Mouse (Mus musculus) midbrain, embryonic 16.5 days (tissue): ENCODE measurements at regions not wholly inside any gene's neighbourhood (a gene's known extent, or its start where the extent isn't known, plus 50 kb on each side); places are given as distances from the start of the nearest gene placed in this dataset.

Experiments used
- ATAC-seq: fragments of 200-750 bp; cut with Nextera tagmentation; 2 replicates; pipeline ENCODE4 v1.8.0; 2017; ENCODE audit warnings: moderate TSS enrichment
- H3K27ac ChIP-seq: fragments of 300-500 bp; sonication (generic); 2 replicates; pipeline ENCODE4 v1.5.1; 2014; ENCODE audit warnings: mild to moderate bottlenecking, low read length, mixed read lengths
- H3K27me3 ChIP-seq: fragments of 300-500 bp; sonication (generic); 2 replicates; pipeline ENCODE4 v1.6.1; 2014; ENCODE audit warnings: low read depth, low read length, mixed read lengths; ENCODE audit not compliant: control insufficient read depth, insufficient read depth
- H3K36me3 ChIP-seq: fragments of 300-500 bp; sonication (generic); 2 replicates; pipeline ENCODE4 v1.6.1; 2014; ENCODE audit warnings: mild to moderate bottlenecking, low read length, moderate library complexity, mixed read lengths; ENCODE audit not compliant: control insufficient read depth, insufficient read depth
- H3K4me1 ChIP-seq: fragments of 300-500 bp; sonication (generic); 2 replicates; pipeline ENCODE4 v1.6.1; 2014; ENCODE audit warnings: mild to moderate bottlenecking, low read length, mixed read lengths; ENCODE audit not compliant: control insufficient read depth, insufficient read depth
- H3K4me2 ChIP-seq: fragments of 300-500 bp; sonication (generic); 2 replicates; pipeline ENCODE4 v1.6.1; 2014; ENCODE audit warnings: mild to moderate bottlenecking, low read length, mixed read lengths
- H3K4me3 ChIP-seq: fragments of 300-500 bp; sonication (generic); 2 replicates; pipeline ENCODE4 v1.5.1; 2014; ENCODE audit warnings: low read depth, mild to moderate bottlenecking, low read length, moderate library complexity, mixed read lengths
- H3K9ac ChIP-seq: fragments of 300-500 bp; sonication (generic); 2 replicates; pipeline ENCODE4 v1.6.1; 2014; ENCODE audit warnings: low read depth, low read length, mixed read lengths
- H3K9me3 ChIP-seq: fragments of 300-500 bp; sonication (generic); replicated peaks from 2 replicates; pipeline ENCODE4 v1.6.1; 2014; ENCODE audit warnings: mild to moderate bottlenecking, low read length, mixed read lengths; ENCODE audit not compliant: control insufficient read depth, poor library complexity, severe bottlenecking
- WGBS: fragments of 180-500 bp; shearing (Covaris S2); extraction: QIAGEN DNeasy Blood & Tissue Kit; methylation state at CpG from one replicate; pipeline ENCODE4 v1.1.7; 2014; 5-methylcytosine and 5-hydroxymethylcytosine counted together

DNA sequence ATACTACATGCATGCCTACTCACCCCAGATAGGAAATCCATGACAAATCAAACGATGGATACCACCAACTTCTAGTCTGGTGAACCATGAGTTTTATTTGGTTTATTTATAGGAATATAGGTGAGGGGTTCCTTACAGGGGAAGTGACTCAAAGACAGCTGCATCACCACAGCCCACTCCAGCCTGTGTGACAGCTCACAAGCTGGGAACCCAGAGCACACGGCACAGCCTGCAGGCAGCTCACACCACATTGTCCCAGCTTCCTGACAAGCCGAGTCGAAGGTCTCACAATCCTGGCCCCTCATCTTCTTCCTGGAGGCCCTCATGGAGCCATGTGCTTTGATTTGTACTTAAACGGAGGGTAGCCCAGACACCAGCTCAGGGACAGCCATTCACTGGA lies 214.7 kb downstream of the Cog6 start:
- Histone ChIP-seq H3K9me3 (no peaks in the 10 kb centered on the region), H3K4me1 (no peaks in the 10 kb centered on the region), H3K27ac (no peak overlapping the region), H3K36me3 (no peaks in the 10 kb centered on the region), H3K4me2 (no peak overlapping the region), H3K27me3 (no peaks in the 10 kb centered on the region), H3K4me3 (no peak overlapping the region), H3K9ac (no peak overlapping the region)
- 85% methylated on average over 5 of the region's 5 CpGs for whole genome bisulfite sequencing
- no peak for ATAC-seq

DNA sequence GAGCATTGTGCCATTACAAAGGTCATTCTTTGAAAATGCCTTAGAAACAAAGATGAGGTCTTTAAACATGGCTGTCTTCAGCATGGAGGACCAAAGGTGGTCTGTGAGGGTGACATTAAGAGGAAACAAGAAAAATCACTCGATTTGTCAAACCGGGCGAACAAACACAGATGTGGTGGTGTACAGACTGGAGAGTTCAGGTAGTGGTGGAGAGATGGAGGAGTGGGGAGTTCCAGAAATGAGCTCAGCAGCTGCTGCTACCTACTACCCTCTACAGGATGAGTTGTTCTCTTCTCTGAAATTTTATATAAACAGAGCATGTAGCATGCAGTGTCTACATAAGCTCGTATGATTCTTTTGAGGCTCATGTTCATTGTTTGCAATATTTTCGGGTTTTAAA lies 215.6 kb downstream of the Cog6 start:
- Histone ChIP-seq H3K4me3 (no peak overlapping the region), H3K4me2 (no peak overlapping the region), H3K27me3 (no peaks in the 10 kb centered on the region), H3K36me3 (no peaks in the 10 kb centered on the region), H3K9ac (no peak overlapping the region), H3K9me3 (no peaks in the 10 kb centered on the region), H3K27ac (no peak overlapping the region), H3K4me1 (no peaks in the 10 kb centered on the region)
- 88% methylated on average over 5 of the region's 5 CpGs for WGBS
- ATAC-seq, result no peak

GRCm38 (mm10) chr3:52800673-52801072 lies 216.4 kb downstream of the Cog6 start:
- Histone ChIP-seq H3K4me1 (no peaks in the 10 kb centered on the region), H3K4me3 (no peak overlapping the region), H3K4me2 (no peak overlapping the region), H3K27me3 (no peaks in the 10 kb centered on the region), H3K9ac (no peak overlapping the region), H3K27ac (no peak overlapping the region), H3K9me3 (no peaks in the 10 kb centered on the region), H3K36me3 (no peaks in the 10 kb centered on the region)
- ATAC-seq, result no peak
- WGBS, result 83% methylated on average over 3 of the region's 3 CpGs

DNA sequence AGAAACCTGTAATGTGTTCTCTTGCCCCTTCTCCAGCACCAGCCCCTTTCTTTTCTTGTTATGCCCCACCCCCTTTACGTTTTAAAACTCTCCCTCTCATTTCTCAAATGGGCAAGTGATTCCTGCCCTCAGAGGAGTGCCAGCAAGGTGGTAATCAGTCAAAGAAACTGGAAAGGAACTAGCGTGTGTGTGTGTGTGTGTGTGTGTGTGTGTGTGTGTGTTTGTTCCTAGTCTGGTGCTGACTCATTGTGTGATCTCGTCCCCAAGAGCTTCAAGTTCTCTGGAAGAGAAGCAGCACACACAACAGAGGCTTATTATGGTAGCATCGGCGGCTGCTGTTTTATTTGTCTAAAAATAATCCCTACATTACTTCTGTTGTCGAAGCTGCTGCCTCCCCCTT lies 219.2 kb downstream of the Cog6 start:
- 42% methylated on average over 6 of the region's 6 CpGs for WGBS
- Histone ChIP-seq H3K4me3 (no peak overlapping the region), H3K9ac (no peak overlapping the region), H3K9me3 (no peaks in the 10 kb centered on the region), H3K4me1 (no peaks in the 10 kb centered on the region), H3K36me3 (no peaks in the 10 kb centered on the region), H3K27ac (no peak overlapping the region), H3K27me3 (no peaks in the 10 kb centered on the region), H3K4me2 (no peak overlapping the region)
- ATAC-seq, result no peak

DNA sequence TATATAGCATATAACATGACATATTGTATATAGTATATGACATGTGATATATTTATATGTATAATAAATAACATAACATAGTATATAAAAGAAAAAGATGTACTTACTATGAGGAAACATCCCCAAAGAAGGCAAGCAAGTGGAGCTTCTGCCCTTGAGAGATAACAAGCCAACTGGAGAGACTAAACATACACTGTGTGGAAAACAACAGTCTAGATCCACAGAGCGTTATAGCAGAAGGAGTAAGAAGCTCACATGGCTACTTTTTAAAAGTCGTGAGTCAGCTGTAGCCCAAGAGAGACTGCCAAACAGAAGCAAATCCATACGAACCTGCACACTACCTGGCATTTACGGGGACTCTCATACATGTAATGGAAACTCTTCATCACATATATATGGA lies 219.9 kb downstream of the Cog6 start:
- Histone ChIP-seq H3K9me3 (no peaks in the 10 kb centered on the region), H3K9ac (no peak overlapping the region), H3K27ac (no peak overlapping the region), H3K36me3 (no peaks in the 10 kb centered on the region), H3K4me2 (no peak overlapping the region), H3K4me3 (no peak overlapping the region), H3K4me1 (no peaks in the 10 kb centered on the region), H3K27me3 (no peaks in the 10 kb centered on the region)
- WGBS, result 87% methylated on average over 4 of the region's 4 CpGs
- no peak for ATAC-seq

DNA sequence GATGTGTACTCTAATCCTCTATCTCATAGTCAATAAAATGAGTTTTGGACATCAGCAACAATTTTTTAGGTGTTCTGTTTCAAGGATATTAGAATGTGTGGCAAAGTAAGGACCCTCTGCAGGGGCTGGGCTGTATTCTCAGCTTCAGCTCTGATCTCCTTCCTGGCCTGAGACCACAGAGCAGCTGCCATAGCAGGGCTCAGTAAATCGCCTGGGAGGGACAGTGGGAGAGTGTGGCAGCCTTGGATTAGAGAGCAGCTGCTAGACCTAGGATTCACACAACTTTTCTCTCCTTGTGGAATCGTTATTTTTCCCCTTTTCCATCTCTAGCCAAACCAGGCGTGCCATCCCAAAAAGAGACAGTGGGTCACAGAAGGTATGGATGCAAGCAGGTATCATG lies 222.8 kb downstream of the Cog6 start:
- H3K9ac ChIP-seq, result no peak overlapping the region
- no peak overlapping the region for H3K4me3 ChIP-seq
- H3K4me1 ChIP-seq, result no peaks in the 10 kb centered on the region
- no peak overlapping the region for H3K4me2 ChIP-seq
- ATAC-seq, result no peak
- H3K36me3 ChIP-seq, result no peaks in the 10 kb centered on the region
- no peak overlapping the region for H3K27ac ChIP-seq
- no peaks in the 10 kb centered on the region for H3K27me3 ChIP-seq
- no peaks in the 10 kb centered on the region for H3K9me3 ChIP-seq
- 64% methylated on average over 3 of the region's 3 CpGs for WGBS

GRCm38 (mm10) chr3:52792801-52793200 lies 224.2 kb downstream of the Cog6 start:
- Histone ChIP-seq H3K27me3 (no peaks in the 10 kb centered on the region), H3K27ac (no peak overlapping the region), H3K4me2 (no peak overlapping the region), H3K4me3 (no peak overlapping the region), H3K4me1 (no peaks in the 10 kb centered on the region), H3K9ac (no peak overlapping the region), H3K36me3 (no peaks in the 10 kb centered on the region), H3K9me3 (no peaks in the 10 kb centered on the region)
- no peak for ATAC-seq
- WGBS, result 90% methylated on average over 3 of the region's 3 CpGs

DNA sequence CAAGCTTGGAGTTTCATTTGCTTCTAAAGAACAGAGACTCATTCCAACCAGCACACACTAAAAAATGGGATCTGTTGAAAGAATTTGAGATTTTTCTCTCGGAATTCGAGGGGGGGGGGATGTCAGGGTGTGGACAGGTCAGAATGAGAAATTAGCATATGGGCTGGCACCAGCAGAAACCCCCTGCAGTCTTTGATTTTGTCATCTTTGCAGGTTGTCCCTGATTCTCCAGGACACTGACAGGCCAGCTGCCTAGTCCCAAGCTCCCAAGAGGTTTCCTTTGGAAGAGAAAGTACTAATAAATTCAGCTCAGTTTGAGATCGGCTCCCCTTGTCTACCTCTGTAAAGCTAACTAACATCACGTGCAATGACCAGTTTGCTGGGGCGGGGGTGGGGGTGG lies 224.9 kb downstream of the Cog6 start:
- Histone ChIP-seq H3K27me3 (no peaks in the 10 kb centered on the region), H3K27ac (no peak overlapping the region), H3K36me3 (no peaks in the 10 kb centered on the region), H3K4me1 (no peaks in the 10 kb centered on the region), H3K4me3 (no peak overlapping the region), H3K9me3 (no peaks in the 10 kb centered on the region), H3K4me2 (no peak overlapping the region), H3K9ac (no peak overlapping the region)
- no peak for ATAC-seq
- 32% methylated on average over 5 of the region's 5 CpGs for WGBS

GRCm38 (mm10) chr3:52790942-52791341 lies 226.1 kb downstream of the Cog6 start:
- Histone ChIP-seq H3K27ac (no peak overlapping the region), H3K36me3 (no peaks in the 10 kb centered on the region), H3K9me3 (no peaks in the 10 kb centered on the region), H3K4me3 (no peak overlapping the region), H3K4me1 (no peaks in the 10 kb centered on the region), H3K4me2 (no peak overlapping the region), H3K27me3 (no peaks in the 10 kb centered on the region), H3K9ac (no peak overlapping the region)
- 89% methylated on average over 2 of the region's 2 CpGs for WGBS
- no peak for ATAC-seq
